Mouse (Mus musculus): ENCODE results near the gene Hspg2.

DNA sequence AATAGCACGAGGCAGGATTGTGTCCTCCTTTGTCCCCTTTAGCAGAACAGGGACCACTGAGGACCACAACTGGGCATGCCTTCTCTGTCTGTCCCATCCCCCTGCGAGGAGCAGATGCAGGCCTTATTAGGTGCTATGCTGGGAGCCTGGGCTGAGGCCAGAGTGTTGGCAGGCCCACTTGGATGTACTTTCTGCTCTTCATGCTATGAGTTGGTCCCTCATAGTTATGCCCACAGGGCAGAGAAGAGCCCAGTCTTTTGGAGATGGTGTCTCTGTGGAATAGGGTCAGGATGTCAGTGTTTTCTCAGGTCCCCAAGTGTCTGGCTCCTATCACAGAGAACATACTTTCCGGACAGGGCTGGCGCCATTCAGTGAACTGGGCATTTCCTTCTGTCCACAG lies 1.6 kb upstream of the Hspg2 start:
- no peak for TF ChIP-seq CTCF (conservative IDR thresholded peaks at IDR 0.05; ENCODE audit: insufficient read depth, insufficient read length, low read depth, low read length)
- no peak for TF ChIP-seq POLR2A (IDR thresholded peaks at IDR 0.05; ENCODE audit: low read depth, low read length)
